Mouse (Mus musculus) forebrain, embryonic 16.5 days (tissue): ENCODE data around the gene Ahdc1. TPM values are rescaled to one million over a fixed set of nuclear protein-coding genes. Genes with fewer than 3 reads are reported as not detected.

Experiments used
- polyA plus RNA-seq: library from polyadenylated mRNA; unstranded; fragments of >200 nt; fragmentation: Nextera tagmentation; extraction: Ambion mirVana; gene quantifications from 2 replicates; pipeline ENCODE4 v1.2.1, GENCODE M21; 2015

The Ahdc1 gene
- polyA plus RNA-seq, 1 experiment from 2014 or later: 13.0 TPM

Other genes with a start within 250 kb of the Ahdc1 start
- 55.8 and 61.7 TPM in 2 replicates for gene Rpa2, start 242.9 kb upstream of the Ahdc1 start, polyA plus RNA-seq
- gene Themis2, start 214.9 kb upstream of the Ahdc1 start, polyA plus RNA-seq: 0.18 and 0.37 TPM in 2 replicates
- 62.7 and 66.2 TPM in 2 replicates for gene Ppp1r8, start 168.1 kb upstream of the Ahdc1 start, polyA plus RNA-seq
- gene Stx12, start 126.8 kb upstream of the Ahdc1 start, polyA plus RNA-seq: 164 and 177 TPM in 2 replicates
- 51.0 and 53.4 TPM in 2 replicates for gene Fam76a, start 88.7 kb upstream of the Ahdc1 start, polyA plus RNA-seq
- not detected in 2 replicates for gene Fgr, start 37.2 kb upstream of the Ahdc1 start, polyA plus RNA-seq
- gene Wasf2, start 119.2 kb downstream of the Ahdc1 start, polyA plus RNA-seq: 27.0 and 31.5 TPM in 2 replicates
- gene Cd164l2, start 200.9 kb downstream of the Ahdc1 start, polyA plus RNA-seq: 0.88 and 1.1 TPM in 2 replicates
- 0.57 and 1.4 TPM in 2 replicates for gene Gpr3, start 201.3 kb downstream of the Ahdc1 start, polyA plus RNA-seq
- gene Map3k6, start 229.6 kb downstream of the Ahdc1 start, polyA plus RNA-seq: 2.1 and 2.3 TPM in 2 replicates